Mouse (Mus musculus) megakaryocyte, adult 5-6 weeks (primary cell): ENCODE measurements around the gene Spryd7. TPM values are rescaled to one million over a fixed set of nuclear protein-coding genes. Genes with fewer than 3 reads are reported as not detected.

Experiments
- ATAC-seq: 2 replicates; pipeline ENCODE4 v1.8.0; 2016; ENCODE audit warnings: mild to moderate bottlenecking, inconsistent platforms; ENCODE audit not compliant: poor library complexity, severe bottlenecking
- total RNA-seq, 2 experiments: library from RNA; stranded (forward) in 1 of 2; stranded (reverse) in 1 of 2; fragments of 153-499, 151-499 nt in 1 of 2; fragments of 221-1000, 200-1000 nt in 1 of 2; gene quantifications; 2 replicates each; pipeline versions ENCODE4 v1.2.3 to v1.2.4; 2015 to 2017

Gene Spryd7
- total RNA-seq, 2 experiments from 2014 or later, result 3.1 to 5.7 TPM

- ATAC-seq, result no peak
Measured at GRCm38 (mm10) chr14:61536631-61537264, 19.9 kb downstream of the Spryd7 start.

GRCm38 (mm10) chr14:61535811-61536210, 20.9 kb downstream of the Spryd7 start:
- ATAC-seq, result no peak

- ATAC-seq, result no peak
Measured at GRCm38 (mm10) chr14:61530966-61531365, 25.7 kb downstream of the Spryd7 start.

GRCm38 (mm10) chr14:61530396-61530795, 26.3 kb downstream of the Spryd7 start:
- no peak for ATAC-seq

GRCm38 (mm10) chr14:61529533-61529932, 27.2 kb downstream of the Spryd7 start:
- peak; percentile 94 for ATAC-seq

GRCm38 (mm10) chr14:61526006-61526405, 30.7 kb downstream of the Spryd7 start:
- no peak for ATAC-seq

- ATAC-seq, result no peak
Measured at GRCm38 (mm10) chr14:61523821-61524220, 32.9 kb downstream of the Spryd7 start.

- peak; percentile 96 for ATAC-seq
Measured at GRCm38 (mm10) chr14:61518659-61519480, 37.8 kb downstream of the Spryd7 start.

GRCm38 (mm10) chr14:61516471-61517426, 39.9 kb downstream of the Spryd7 start:
- no peak for ATAC-seq

- no peak for ATAC-seq
Measured at GRCm38 (mm10) chr14:61511494-61511893, 45.2 kb downstream of the Spryd7 start.

GRCm38 (mm10) chr14:61497716-61498490, 58.8 kb downstream of the Spryd7 start:
- peak; percentile 95 for ATAC-seq

GRCm38 (mm10) chr14:61493511-61494135, 63.1 kb downstream of the Spryd7 start:
- peak; percentile 45; the same call in 1 of the 2 replicates for ATAC-seq

Other genes starting within 250 kb of the Spryd7 start
- gene Arl11, start 247.1 kb downstream of the Spryd7 start, total RNA-seq (2015), result 55.5 and 62.1 TPM in 2 replicates
- gene Arl11, start 247.1 kb downstream of the Spryd7 start, total RNA-seq (2017), result 24.3 and 30.7 TPM in 2 replicates
- gene Ebpl, start 196.4 kb downstream of the Spryd7 start, total RNA-seq (2015), result 2.1 and 2.2 TPM in 2 replicates
- 0.98 and 1.2 TPM in 2 replicates for gene Ebpl, start 196.4 kb downstream of the Spryd7 start, total RNA-seq (2017)
- gene Kpna3, start 117.0 kb downstream of the Spryd7 start, total RNA-seq (2015), result 39.1 and 42.8 TPM in 2 replicates
- gene Kpna3, start 117.0 kb downstream of the Spryd7 start, total RNA-seq (2017), result 21.6 and 26.8 TPM in 2 replicates
- gene Trim13, start 41.4 kb upstream of the Spryd7 start, total RNA-seq (2015), result 1.2 and 4.5 TPM in 2 replicates
- gene Trim13, start 41.4 kb upstream of the Spryd7 start, total RNA-seq (2017), result 3.0 and 3.7 TPM in 2 replicates
- 0.20 TPM in 1 of 2 replicates, not detected in the other for gene Kcnrg, start 50.6 kb upstream of the Spryd7 start, total RNA-seq (2015)
- not detected in 2 replicates for gene Kcnrg, start 50.6 kb upstream of the Spryd7 start, total RNA-seq (2017)